Mouse (Mus musculus) midbrain, postnatal 0 days (tissue): ENCODE data around the gene Rxfp4. TPM values are rescaled to one million over a fixed set of nuclear protein-coding genes. Genes with fewer than 3 reads are reported as not detected.

Experiments used
- ATAC-seq: fragments of 200-750 bp; cut with Nextera tagmentation; 2 replicates; pipeline ENCODE4 v1.8.0; 2017; ENCODE audit warnings: moderate number of reproducible peaks, mild to moderate bottlenecking, moderate TSS enrichment, moderate library complexity; ENCODE audit not compliant: low FRiP score
- DNase-seq: peaks from one replicate; pipeline ENCODE4 v3.0.0-alpha.2; 2015; ENCODE audit warnings: low spot score
- H3K27ac ChIP-seq: fragments of 300-500 bp; sonication (generic); 2 replicates; pipeline ENCODE4 v1.5.1; 2014; ENCODE audit warnings: low read depth, mild to moderate bottlenecking, low read length, mixed read lengths
- H3K27me3 ChIP-seq: fragments of 300-500 bp; sonication (generic); 2 replicates; pipeline ENCODE4 v1.6.1; 2014; ENCODE audit warnings: low read length, control low read depth, mixed read lengths; ENCODE audit not compliant: insufficient read depth
- H3K36me3 ChIP-seq: fragments of 300-500 bp; sonication (generic); 2 replicates; pipeline ENCODE4 v1.6.1; 2014; ENCODE audit warnings: low read length, control low read depth, mixed read lengths; ENCODE audit not compliant: insufficient read depth
- H3K4me1 ChIP-seq: fragments of 300-500 bp; sonication (generic); 2 replicates; pipeline ENCODE4 v1.6.1; 2014; ENCODE audit warnings: mild to moderate bottlenecking, control low read depth, antibody characterized with exemption, low read length, mixed read lengths; ENCODE audit not compliant: insufficient read depth
- H3K4me2 ChIP-seq: fragments of 300-500 bp; sonication (generic); 2 replicates; pipeline ENCODE4 v1.6.1; 2014; ENCODE audit warnings: low read depth, mild to moderate bottlenecking, low read length, mixed read lengths; ENCODE audit not compliant: poor library complexity, severe bottlenecking
- H3K4me3 ChIP-seq: fragments of 300-500 bp; sonication (generic); 2 replicates; pipeline ENCODE4 v1.5.1; 2014; ENCODE audit warnings: low read depth, mild to moderate bottlenecking, low read length, moderate library complexity
- H3K9ac ChIP-seq: fragments of 300-500 bp; sonication (generic); replicated peaks from 2 replicates; pipeline ENCODE4 v1.6.1; 2014; ENCODE audit warnings: mild to moderate bottlenecking, low read length, moderate library complexity, mixed read lengths; ENCODE audit not compliant: poor library complexity, severe bottlenecking
- H3K9me3 ChIP-seq: fragments of 300-500 bp; sonication (generic); 2 replicates; pipeline ENCODE4 v1.6.1; 2016; ENCODE audit warnings: low read length, control low read depth
- CTCF ChIP-seq: IDR thresholded peaks from 2 replicates; pipeline ENCODE4 v1.5.1; 2016; ENCODE audit warnings: antibody characterized with exemption, mild to moderate bottlenecking
- WGBS: fragments of 180-500 bp; shearing (Covaris S2); extraction: QIAGEN DNeasy Blood & Tissue Kit; methylation state at CpG from one replicate; pipeline ENCODE4 v1.1.7; 2014; 5-methylcytosine and 5-hydroxymethylcytosine counted together
- polyA plus RNA-seq: library from polyadenylated mRNA; unstranded; fragments of >200 nt; fragmentation: Nextera tagmentation; extraction: Ambion mirVana; gene quantifications from 2 replicates; pipeline ENCODE4 v1.2.1, GENCODE M21; 2015
- total RNA-seq: library from RNA; depleted of rRNA; stranded (reverse); fragments of >200 nt; gene quantifications from 2 replicates; pipeline ENCODE4 v1.2.3, GENCODE M21; 2014

Gene Rxfp4
- total and polyA plus RNA-seq, 2 experiments from 2014 or later: not detected

DNA sequence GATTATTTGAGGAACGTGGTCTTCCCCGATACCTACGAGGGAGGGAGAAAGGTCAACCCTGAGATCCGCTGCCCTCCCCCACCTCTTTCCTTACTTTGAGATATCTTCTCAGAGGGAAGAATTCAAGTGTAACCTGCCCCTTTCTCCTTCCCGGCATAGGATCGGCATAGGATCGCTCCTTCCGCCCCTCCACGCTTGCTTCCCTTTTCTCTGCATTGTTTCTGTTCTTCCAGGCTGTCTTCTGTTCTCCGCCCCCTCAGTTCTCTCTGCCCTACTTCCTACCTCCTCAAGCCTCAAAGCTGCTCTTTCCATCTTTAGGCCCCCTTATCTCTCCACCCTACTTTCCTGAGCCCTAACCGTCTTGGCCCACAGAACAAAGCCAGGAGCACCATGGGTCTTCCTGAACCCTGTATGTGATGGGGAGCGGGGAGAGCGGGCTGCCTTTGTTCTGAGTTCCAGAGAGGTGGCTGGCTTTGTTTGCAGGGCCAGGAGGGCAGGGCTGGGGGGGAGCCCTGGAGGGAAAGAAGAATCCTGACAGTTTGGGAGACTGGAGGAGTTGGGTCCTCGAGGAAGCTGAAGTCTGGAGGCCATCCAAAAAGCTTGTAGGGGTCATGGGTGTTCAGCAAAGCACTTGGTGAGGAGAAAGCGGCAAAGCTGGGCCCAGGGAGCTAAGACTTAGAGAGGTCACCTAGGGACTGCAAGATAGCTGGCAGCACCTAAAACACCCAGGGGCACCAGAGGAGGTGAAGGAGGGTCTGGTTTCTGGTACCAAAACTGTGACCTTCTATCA, 29.4 kb downstream of the Rxfp4 start:
- Histone ChIP-seq H3K27ac (peak overlapping the region; percentile 92), H3K27me3 (no peaks in the 10 kb centered on the region), H3K4me2 (peak overlapping the region; percentile 87), H3K4me1 (peaks cover 20% of the 10 kb centered on the region; the same call in 1 of the 2 replicates), H3K9me3 (no peaks in the 10 kb centered on the region), H3K4me3 (peak overlapping the region; percentile 97), H3K9ac (peak overlapping the region; percentile 92), H3K36me3 (no peaks in the 10 kb centered on the region)
- no peak for TF ChIP-seq CTCF
- under 1% methylated on average over 15 of the region's 15 CpGs for WGBS
- no peak for DNase-seq
- no peak for ATAC-seq

DNA sequence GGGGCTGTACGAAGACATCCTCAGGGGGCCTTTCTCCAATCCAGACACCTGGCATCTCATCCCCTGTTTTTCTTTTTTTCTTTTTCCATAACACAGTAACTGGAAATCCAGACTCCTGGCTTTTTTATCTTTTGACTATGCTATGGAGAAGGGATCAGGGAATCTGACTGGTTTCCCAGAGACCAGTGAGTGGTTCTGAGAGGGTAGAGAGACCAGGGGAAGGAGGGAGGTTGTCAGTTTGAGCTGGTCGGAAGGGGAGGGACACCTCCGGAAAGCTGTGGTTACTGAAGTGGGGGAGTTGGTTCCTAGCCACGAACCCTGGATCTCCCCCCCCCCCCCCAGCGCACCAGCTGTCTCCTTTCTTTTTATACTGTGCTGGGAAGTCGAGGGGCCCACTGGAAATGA, 30.0 kb downstream of the Rxfp4 start:
- peak overlapping the region; percentile 97 for H3K4me3 ChIP-seq
- no peaks in the 10 kb centered on the region for H3K27me3 ChIP-seq
- peak overlapping the region; percentile 92 for H3K9ac ChIP-seq
- 0% methylated on average over 5 of the region's 6 CpGs for WGBS
- ATAC-seq (peak; percentile 38; the same call in 1 of the 2 replicates), DNase-seq (peak; percentile 72)
- no peak for TF ChIP-seq CTCF
- no peaks in the 10 kb centered on the region for H3K9me3 ChIP-seq
- H3K4me1 ChIP-seq: peaks cover 20% of the 10 kb centered on the region; the same call in 1 of the 2 replicates
- H3K4me2 ChIP-seq: peak overlapping the region; percentile 87
- H3K27ac ChIP-seq: peak overlapping the region; percentile 92
- H3K36me3 ChIP-seq: no peaks in the 10 kb centered on the region

DNA sequence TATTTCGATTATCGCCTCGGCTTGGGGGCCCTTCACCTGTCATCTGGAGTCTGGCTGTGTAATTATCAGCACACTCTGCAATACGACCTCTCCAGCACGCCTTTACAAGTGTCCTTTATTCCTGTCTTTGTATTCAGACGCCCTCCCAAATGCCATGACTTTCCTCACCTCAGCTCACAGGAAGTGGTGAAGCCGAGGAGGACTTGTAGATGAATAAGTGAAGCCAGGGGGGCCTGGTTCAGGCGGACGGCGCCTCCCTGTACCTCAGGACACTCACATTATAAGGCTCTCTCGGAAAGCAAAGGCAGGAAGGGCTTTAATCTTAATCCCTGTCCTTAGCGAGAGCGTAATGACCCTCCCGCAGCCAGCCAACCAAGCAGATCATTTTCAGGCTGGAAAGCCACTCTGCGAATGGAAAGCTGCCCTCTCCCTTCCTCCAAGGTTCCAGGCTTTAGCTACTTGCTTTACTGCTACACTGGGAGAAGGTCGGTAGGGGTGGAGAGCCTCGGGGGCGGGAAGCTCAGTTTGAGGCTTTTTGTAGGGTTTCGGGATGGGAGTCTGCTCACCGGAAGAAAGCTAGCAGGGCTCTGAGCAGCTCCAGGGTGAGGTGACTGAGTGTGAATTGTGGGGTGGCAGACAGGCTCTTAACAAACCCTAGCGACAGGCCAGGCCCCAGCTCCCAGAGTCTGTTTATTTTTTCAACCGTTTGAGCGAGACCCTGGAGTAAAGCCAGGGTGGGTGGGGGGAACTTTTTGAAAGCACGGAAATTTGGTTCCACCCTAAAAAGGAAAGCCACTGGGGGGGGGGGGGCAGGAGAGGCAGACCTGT, 30.6 kb downstream of the Rxfp4 start:
- no peak for TF ChIP-seq CTCF
- peak; percentile 12; the same call in 1 of the 2 replicates for ATAC-seq
- under 1% methylated on average over 24 of the region's 24 CpGs for WGBS

DNA sequence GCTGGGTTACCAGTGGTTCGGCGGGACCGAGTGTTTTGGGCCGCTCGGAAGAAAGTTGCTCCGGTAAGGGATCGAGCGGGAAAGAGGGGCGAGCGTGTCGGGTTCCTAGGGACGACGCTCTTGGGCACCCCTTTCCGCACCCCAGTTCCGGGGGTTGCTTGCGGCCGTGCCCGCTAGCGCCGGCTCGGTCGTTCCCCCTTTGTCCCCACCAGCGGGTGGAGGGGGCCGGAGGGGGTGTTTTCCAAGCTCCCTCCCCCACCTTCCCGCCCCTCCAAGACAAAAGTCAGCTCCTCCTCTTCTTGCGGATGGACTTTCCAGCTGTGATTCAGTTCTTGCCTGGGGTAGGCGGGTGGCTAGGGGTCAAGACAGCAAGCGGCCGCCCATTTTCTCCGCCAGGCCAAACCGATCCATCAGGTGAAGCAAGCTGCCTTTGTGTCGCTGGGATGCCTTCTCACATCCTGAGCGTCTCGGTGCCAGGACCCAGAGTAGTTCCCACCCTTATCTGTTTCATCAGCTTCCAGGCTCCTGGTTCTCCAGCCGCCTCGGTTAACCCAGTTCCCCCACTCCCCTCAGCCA, 31.3 kb downstream of the Rxfp4 start:
- Histone ChIP-seq H3K9me3 (no peaks in the 10 kb centered on the region), H3K4me2 (peak overlapping the region; percentile 87), H3K4me3 (peak overlapping the region; percentile 97), H3K27ac (peak overlapping the region; percentile 92), H3K27me3 (no peaks in the 10 kb centered on the region), H3K9ac (peak overlapping the region; percentile 92), H3K36me3 (no peaks in the 10 kb centered on the region), H3K4me1 (peaks cover 19% of the 10 kb centered on the region; the same call in 1 of the 2 replicates)
- WGBS: under 1% methylated on average over 25 of the region's 36 CpGs
- no peak for TF ChIP-seq CTCF
- DNase-seq: peak; percentile 61
- ATAC-seq: peak; percentile 24; the same call in 1 of the 2 replicates

More for the DNA sequence above, 30.6 kb downstream of the Rxfp4 start:
- peak; percentile 68 for DNase-seq
- peak overlapping the region; percentile 97 for H3K4me3 ChIP-seq
- peak overlapping the region; percentile 92 for H3K27ac ChIP-seq
- no peaks in the 10 kb centered on the region for H3K36me3 ChIP-seq
- H3K4me2 ChIP-seq: peak overlapping the region; percentile 87
- H3K9me3 ChIP-seq: no peaks in the 10 kb centered on the region
- H3K4me1 ChIP-seq: peaks cover 20% of the 10 kb centered on the region; the same call in 1 of the 2 replicates
- peak overlapping the region; percentile 92 for H3K9ac ChIP-seq
- H3K27me3 ChIP-seq: no peaks in the 10 kb centered on the region

DNA sequence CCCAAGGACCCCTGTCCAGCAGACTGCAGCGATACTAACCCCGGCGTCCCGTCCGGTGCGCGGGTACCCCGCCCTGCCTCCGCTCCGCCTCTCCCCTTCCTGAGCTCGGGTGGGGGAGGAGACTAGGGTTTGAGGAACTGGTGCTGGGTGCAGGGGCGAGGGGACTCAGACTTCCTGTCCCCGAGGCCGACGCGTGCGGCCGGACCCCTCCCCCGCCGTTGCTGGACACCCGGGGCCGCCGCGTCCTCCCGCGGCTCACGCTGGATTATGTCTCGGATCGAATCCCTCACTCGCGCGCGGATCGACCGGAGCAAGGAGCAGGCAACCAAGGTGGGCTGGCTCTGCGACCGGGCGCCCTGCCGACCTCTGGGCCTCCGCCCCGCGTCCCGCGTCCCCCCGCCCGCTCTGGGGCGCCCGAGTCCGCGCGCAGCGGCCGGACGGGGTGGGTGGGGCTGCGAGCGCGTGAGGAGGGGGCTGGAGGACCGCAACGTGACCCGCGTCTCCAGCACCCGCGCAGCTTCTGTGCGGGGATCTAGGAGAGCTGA, 31.9 kb downstream of the Rxfp4 start:
- Histone ChIP-seq H3K9ac (peak overlapping the region; percentile 92), H3K36me3 (no peaks in the 10 kb centered on the region), H3K27ac (peak overlapping the region; percentile 92), H3K27me3 (no peaks in the 10 kb centered on the region), H3K9me3 (no peaks in the 10 kb centered on the region), H3K4me2 (peak overlapping the region; percentile 87), H3K4me3 (peak overlapping the region; percentile 97), H3K4me1 (peaks cover 16% of the 10 kb centered on the region; the same call in 1 of the 2 replicates)
- DNase-seq (peak; percentile 60), ATAC-seq (peak; percentile 52)
- WGBS: under 1% methylated on average over 62 of the region's 64 CpGs
- TF ChIP-seq CTCF: no peak
